Mouse (Mus musculus) forebrain, embryonic 15.5 days (tissue): ENCODE results near the gene Uqcc3. TPM values are rescaled to one million over a fixed set of nuclear protein-coding genes. Genes with fewer than 3 reads are reported as not detected.
A peak's percentile ranks its signal among the peaks of the same experiment; 100 is the strongest.

Experiments used
- ATAC-seq: fragments of 200-750 bp; cut with Nextera tagmentation; replicated peaks from 2 replicates; pipeline ENCODE4 v1.8.0; 2017; ENCODE audit warnings: mild to moderate bottlenecking, moderate TSS enrichment, moderate library complexity
- H3K27ac ChIP-seq: fragments of 300-500 bp; sonication (generic); replicated peaks from 2 replicates; pipeline ENCODE4 v1.5.1; 2015; ENCODE audit warnings: mild to moderate bottlenecking, inconsistent platforms
- H3K27me3 ChIP-seq: fragments of 300-500 bp; sonication (generic); 2 replicates; pipeline ENCODE4 v1.6.1; 2015; ENCODE audit warnings: inconsistent platforms
- H3K36me3 ChIP-seq: fragments of 300-500 bp; sonication (generic); 2 replicates; pipeline ENCODE4 v1.6.1; 2015; ENCODE audit warnings: mild to moderate bottlenecking, inconsistent platforms
- H3K4me1 ChIP-seq: fragments of 300-500 bp; sonication (generic); 2 replicates; pipeline ENCODE4 v1.6.1; 2015; ENCODE audit warnings: inconsistent platforms
- H3K4me2 ChIP-seq: fragments of 300-500 bp; sonication (generic); replicated peaks from 2 replicates; pipeline ENCODE4 v1.6.1; 2015; ENCODE audit warnings: mild to moderate bottlenecking, inconsistent platforms
- H3K4me3 ChIP-seq: fragments of 300-500 bp; sonication (generic); 2 replicates; pipeline ENCODE4 v1.5.1; 2015; ENCODE audit warnings: mild to moderate bottlenecking, inconsistent platforms
- H3K9ac ChIP-seq: fragments of 300-500 bp; sonication (generic); replicated peaks from 2 replicates; pipeline ENCODE4 v1.6.1; 2015; ENCODE audit warnings: mild to moderate bottlenecking, inconsistent platforms
- H3K9me3 ChIP-seq: fragments of 300-500 bp; sonication (generic); 2 replicates; pipeline ENCODE4 v1.6.1; 2016; ENCODE audit warnings: inconsistent platforms
- WGBS: fragments of 180-500 bp; shearing (Covaris S2); methylation state at CpG from one replicate; pipeline ENCODE4 v1.1.7; 2015; ENCODE audit warnings: mixed read lengths; 5-methylcytosine and 5-hydroxymethylcytosine counted together
- polyA plus RNA-seq: library from polyadenylated mRNA; unstranded; fragments of >200 nt; fragmentation: Nextera tagmentation; extraction: Ambion mirVana; gene quantifications from 2 replicates; pipeline ENCODE4 v1.2.1, GENCODE M21; 2015

Gene Uqcc3
- polyA plus RNA-seq, 1 experiment from 2014 or later = 55.4 TPM

- no peak overlapping the region for H3K4me2 ChIP-seq
- H3K27me3 ChIP-seq = no peaks in the 10 kb centered on the region
- no peaks in the 10 kb centered on the region for H3K9me3 ChIP-seq
- no peaks in the 10 kb centered on the region for H3K4me1 ChIP-seq
- 84% methylated on average over 6 of the region's 6 CpGs for WGBS
- no peak overlapping the region for H3K27ac ChIP-seq
- no peaks in the 10 kb centered on the region for H3K36me3 ChIP-seq
- H3K9ac ChIP-seq = no peak overlapping the region
- H3K4me3 ChIP-seq = no peak overlapping the region
- ATAC-seq = no peak
Observed at GRCm38 (mm10) chr19:8864265-8864664, 16.5 kb downstream of the Uqcc3 start.

GRCm38 (mm10) chr19:8859018-8859417 is 21.7 kb downstream of the Uqcc3 start:
- no peaks in the 10 kb centered on the region for H3K4me1 ChIP-seq
- no peaks in the 10 kb centered on the region for H3K36me3 ChIP-seq
- no peak for ATAC-seq
- H3K4me2 ChIP-seq = no peak overlapping the region
- WGBS = 16% methylated on average over 1 of the region's 1 CpGs
- no peak overlapping the region for H3K27ac ChIP-seq
- no peak overlapping the region for H3K9ac ChIP-seq
- H3K4me3 ChIP-seq = no peak overlapping the region
- H3K9me3 ChIP-seq = no peaks in the 10 kb centered on the region
- H3K27me3 ChIP-seq = no peaks in the 10 kb centered on the region

GRCm38 (mm10) chr19:8857689-8858088 is 23.0 kb downstream of the Uqcc3 start:
- no peak for ATAC-seq
- Histone ChIP-seq H3K4me3 (no peak overlapping the region), H3K36me3 (no peaks in the 10 kb centered on the region), H3K4me2 (no peak overlapping the region), H3K9ac (no peak overlapping the region), H3K27me3 (no peaks in the 10 kb centered on the region), H3K27ac (no peak overlapping the region), H3K9me3 (no peaks in the 10 kb centered on the region), H3K4me1 (no peaks in the 10 kb centered on the region)
- WGBS = 50% methylated on average over 4 of the region's 4 CpGs

- Histone ChIP-seq H3K27ac (no peak overlapping the region), H3K4me1 (no peaks in the 10 kb centered on the region), H3K9ac (no peak overlapping the region), H3K9me3 (no peaks in the 10 kb centered on the region), H3K36me3 (peaks cover 12% of the 10 kb centered on the region), H3K27me3 (no peaks in the 10 kb centered on the region), H3K4me3 (no peak overlapping the region), H3K4me2 (no peak overlapping the region)
- no peak for ATAC-seq
- 82% methylated on average over 3 of the region's 3 CpGs for WGBS
Observed at GRCm38 (mm10) chr19:8853117-8853516, 27.6 kb downstream of the Uqcc3 start.

GRCm38 (mm10) chr19:8852236-8852928 is 28.3 kb downstream of the Uqcc3 start:
- H3K4me2 ChIP-seq = no peak overlapping the region
- no peak overlapping the region for H3K4me3 ChIP-seq
- H3K9me3 ChIP-seq = no peaks in the 10 kb centered on the region
- no peaks in the 10 kb centered on the region for H3K4me1 ChIP-seq
- no peak overlapping the region for H3K27ac ChIP-seq
- peaks cover 18% of the 10 kb centered on the region for H3K36me3 ChIP-seq
- no peaks in the 10 kb centered on the region for H3K27me3 ChIP-seq
- no peak for ATAC-seq
- no peak overlapping the region for H3K9ac ChIP-seq
- 61% methylated on average over 10 of the region's 10 CpGs for WGBS

- no peak overlapping the region for H3K4me2 ChIP-seq
- no peaks in the 10 kb centered on the region for H3K9me3 ChIP-seq
- ATAC-seq = no peak
- no peak overlapping the region for H3K4me3 ChIP-seq
- no peaks in the 10 kb centered on the region for H3K27me3 ChIP-seq
- H3K4me1 ChIP-seq = no peaks in the 10 kb centered on the region
- WGBS = 45% methylated on average over 7 of the region's 7 CpGs
- no peak overlapping the region for H3K27ac ChIP-seq
- peaks cover 25% of the 10 kb centered on the region for H3K36me3 ChIP-seq
- H3K9ac ChIP-seq = no peak overlapping the region
Observed at GRCm38 (mm10) chr19:8851639-8852038, 29.1 kb downstream of the Uqcc3 start.

- Histone ChIP-seq H3K4me3 (no peak within 1 kb of the TSS), H3K4me1 (no peaks in the 10 kb centered on the region), H3K9ac (no peak within 1 kb of the TSS), H3K27me3 (no peaks in the 10 kb centered on the region), H3K4me2 (no peak within 1 kb of the TSS), H3K27ac (no peak within 1 kb of the TSS), H3K36me3 (peaks cover 37% of the 10 kb centered on the region), H3K9me3 (no peaks in the 10 kb centered on the region)
- 43% methylated on average over 7 of the region's 7 CpGs for WGBS
- no peak for ATAC-seq
Observed at GRCm38 (mm10) chr19:8850402-8850901, 30.3 kb downstream of the Uqcc3 start, which contains the start of gene Lrrn4cl. Gene Lrrn4cl, plus strand, starts transcription at chr19:8850768.

GRCm38 (mm10) chr19:8848356-8848755 is 32.4 kb downstream of the Uqcc3 start:
- peaks cover 40% of the 10 kb centered on the region for H3K36me3 ChIP-seq
- no peak overlapping the region for H3K4me3 ChIP-seq
- H3K4me1 ChIP-seq = no peaks in the 10 kb centered on the region
- WGBS = 86% methylated on average over 5 of the region's 5 CpGs
- no peaks in the 10 kb centered on the region for H3K9me3 ChIP-seq
- no peak for ATAC-seq
- no peak overlapping the region for H3K9ac ChIP-seq
- H3K27me3 ChIP-seq = no peaks in the 10 kb centered on the region
- H3K27ac ChIP-seq = no peak overlapping the region
- no peak overlapping the region for H3K4me2 ChIP-seq

GRCm38 (mm10) chr19:8844371-8845129 is 36.2 kb downstream of the Uqcc3 start:
- Histone ChIP-seq H3K4me1 (peaks cover 20% of the 10 kb centered on the region), H3K4me2 (no peak overlapping the region), H3K9me3 (no peaks in the 10 kb centered on the region), H3K9ac (no peak overlapping the region), H3K4me3 (no peak overlapping the region), H3K27ac (no peak overlapping the region), H3K27me3 (no peaks in the 10 kb centered on the region), H3K36me3 (peaks cover 50% of the 10 kb centered on the region)
- 55% methylated on average over 5 of the region's 5 CpGs for WGBS
- ATAC-seq = no peak

- Histone ChIP-seq H3K4me2 (no peak overlapping the region), H3K4me1 (peaks cover 25% of the 10 kb centered on the region), H3K9ac (no peak overlapping the region), H3K9me3 (no peaks in the 10 kb centered on the region), H3K27me3 (no peaks in the 10 kb centered on the region), H3K36me3 (peaks cover 38% of the 10 kb centered on the region), H3K4me3 (no peak overlapping the region), H3K27ac (no peak overlapping the region)
- whole genome bisulfite sequencing = 91% methylated on average over 6 of the region's 6 CpGs
- no peak for ATAC-seq
Observed at GRCm38 (mm10) chr19:8842961-8843360, 37.8 kb downstream of the Uqcc3 start.

- no peak overlapping the region; the same call in 1 of the 2 replicates for H3K27ac ChIP-seq
- peak overlapping the region; percentile 60 for H3K4me3 ChIP-seq
- peaks cover 22% of the 10 kb centered on the region for H3K36me3 ChIP-seq
- no peaks in the 10 kb centered on the region for H3K27me3 ChIP-seq
- peaks cover 25% of the 10 kb centered on the region for H3K4me1 ChIP-seq
- ATAC-seq = no peak
- 94% methylated on average over 7 of the region's 7 CpGs for WGBS
- H3K9ac ChIP-seq = peak overlapping the region; percentile 75; the same call in 1 of the 2 replicates
- no peaks in the 10 kb centered on the region for H3K9me3 ChIP-seq
- peak overlapping the region; percentile 71 for H3K4me2 ChIP-seq
Observed at GRCm38 (mm10) chr19:8841012-8841411, 39.7 kb downstream of the Uqcc3 start.
